Mouse (Mus musculus) forebrain, embryonic 11.5 days (tissue): Measurements from ENCODE around the gene Suox. TPM values are rescaled to one million over a fixed set of nuclear protein-coding genes. Genes with fewer than 3 reads are reported as not detected.
A peak's percentile ranks its signal among the peaks of the same experiment; 100 is the strongest.
"Not testable (repeated sequence)": the region's sequence is repeated elsewhere in the genome, so short reads cannot be mapped to it uniquely, and the experiment has no call there.

Experiments
- ATAC-seq: fragments of 200-750 bp; cut with Nextera tagmentation; replicated peaks from 2 replicates; pipeline ENCODE4 v1.8.0; 2017; ENCODE audit warnings: moderate TSS enrichment; ENCODE audit not compliant: low FRiP score
- DNase-seq: peaks from one replicate; pipeline ENCODE4 v3.0.0-alpha.2; 2017; ENCODE audit warnings: low spot score
- H3K27ac ChIP-seq: fragments of 300-500 bp; sonication (generic); 2 replicates; pipeline ENCODE4 v1.5.1; 2014; ENCODE audit warnings: low read depth, low read length
- H3K27me3 ChIP-seq: fragments of 300-500 bp; sonication (generic); 2 replicates; pipeline ENCODE4 v1.6.1; 2014; ENCODE audit warnings: mild to moderate bottlenecking, low read length, mixed read lengths; ENCODE audit not compliant: control insufficient read depth, insufficient read depth
- H3K36me3 ChIP-seq: fragments of 300-500 bp; sonication (generic); 2 replicates; pipeline ENCODE4 v1.6.1; 2014; ENCODE audit warnings: mild to moderate bottlenecking, low read length, moderate library complexity, mixed read lengths; ENCODE audit not compliant: control insufficient read depth, insufficient read depth
- H3K4me1 ChIP-seq: fragments of 300-500 bp; sonication (generic); replicated peaks from 2 replicates; pipeline ENCODE4 v1.6.1; 2014; ENCODE audit warnings: low read length, mixed read lengths; ENCODE audit not compliant: control insufficient read depth, insufficient read depth
- H3K4me2 ChIP-seq: fragments of 300-500 bp; sonication (generic); 2 replicates; pipeline ENCODE4 v1.6.1; 2014; ENCODE audit warnings: low read depth, mild to moderate bottlenecking, low read length, moderate library complexity, mixed read lengths; ENCODE audit not compliant: severe bottlenecking
- H3K4me3 ChIP-seq: fragments of 300-500 bp; sonication (generic); 2 replicates; pipeline ENCODE4 v1.5.1; 2014; ENCODE audit warnings: low read depth, low read length
- H3K9ac ChIP-seq: fragments of 300-500 bp; sonication (generic); 2 replicates; pipeline ENCODE4 v1.6.1; 2014; ENCODE audit warnings: low read length
- H3K9me3 ChIP-seq: fragments of 300-500 bp; sonication (generic); 2 replicates; pipeline ENCODE4 v1.6.1; 2016; ENCODE audit warnings: low read length, mixed read lengths; ENCODE audit not compliant: control insufficient read depth
- WGBS: fragments of 180-500 bp; shearing (Covaris S2); extraction: QIAGEN DNeasy Blood & Tissue Kit; methylation state at CpG from one replicate; pipeline ENCODE4 v1.1.7; 2014; 5-methylcytosine and 5-hydroxymethylcytosine counted together
- polyA plus RNA-seq: library from polyadenylated mRNA; unstranded; fragments of >200 nt; fragmentation: Nextera tagmentation; extraction: Ambion mirVana; gene quantifications from 2 replicates; pipeline ENCODE4 v1.2.1, GENCODE M21; 2014

Gene Suox
- 10.8 and 11.7 TPM in 2 replicates for polyA plus RNA-seq

- no peaks in the 10 kb centered on the region for H3K27me3 ChIP-seq
- H3K4me3 ChIP-seq, result peak within 1 kb of the TSS; percentile 63
- peak; percentile 95 for ATAC-seq
- H3K9ac ChIP-seq, result peak within 1 kb of the TSS; percentile 63
- under 1% methylated on average over 55 of the region's 60 CpGs for WGBS
- no peaks in the 10 kb centered on the region for H3K36me3 ChIP-seq
- H3K27ac ChIP-seq, result peak within 1 kb of the TSS; percentile 31
- peak within 1 kb of the TSS; percentile 95 for H3K4me2 ChIP-seq
- DNase-seq, result peak; percentile 95
- H3K9me3 ChIP-seq, result no peaks in the 10 kb centered on the region
- peaks cover 4% of the 10 kb centered on the region for H3K4me1 ChIP-seq
These were observed at the start of gene Suox for GRCm38 (mm10) chr10:128673763-128674468. TSS of gene Suox (minus strand) at chr10:128674073.

- H3K4me1 ChIP-seq, result no peaks in the 10 kb centered on the region
- 89% methylated on average over 19 of the region's 19 CpGs for WGBS
These were observed 42.0 kb upstream of the Suox start for GRCm38 (mm10) chr10:128715559-128716537.

GRCm38 (mm10) chr10:128711318-128711717 is 37.4 kb upstream of the Suox start:
- H3K4me3 ChIP-seq, DNase-seq, H3K27ac ChIP-seq, H3K4me2 ChIP-seq, H3K4me1 ChIP-seq, H3K9ac ChIP-seq, H3K36me3 ChIP-seq, ATAC-seq, H3K9me3 ChIP-seq, H3K27me3 ChIP-seq: not testable (repeated sequence)
- 92% methylated on average over 7 of the region's 7 CpGs for WGBS

More at GRCm38 (mm10) chr10:128715559-128716537, 42.0 kb upstream of the Suox start:
- Histone ChIP-seq H3K27me3 (no peaks in the 10 kb centered on the region), H3K27ac (no peak overlapping the region), H3K9me3 (no peaks in the 10 kb centered on the region), H3K36me3 (no peaks in the 10 kb centered on the region), H3K9ac (no peak overlapping the region), H3K4me2 (no peak overlapping the region), H3K4me3 (no peak overlapping the region)
- no peak for ATAC-seq
- no peak for DNase-seq

GRCm38 (mm10) chr10:128705317-128705693 is 31.4 kb upstream of the Suox start:
- peak; percentile 57 for DNase-seq
- H3K9ac ChIP-seq, result peak overlapping the region; percentile 74
- WGBS, result 8% methylated on average over 11 of the region's 11 CpGs
- H3K36me3 ChIP-seq, result peaks cover 3% of the 10 kb centered on the region; the same call in 1 of the 2 replicates
- H3K27me3 ChIP-seq, result no peaks in the 10 kb centered on the region
- peak overlapping the region; percentile 71 for H3K4me2 ChIP-seq
- H3K4me1 ChIP-seq, result peaks cover 3% of the 10 kb centered on the region; the same call in 1 of the 2 replicates
- H3K4me3 ChIP-seq, result peak overlapping the region; percentile 57
- no peaks in the 10 kb centered on the region for H3K9me3 ChIP-seq
- peak overlapping the region; percentile 87; the same call in 1 of the 2 replicates for H3K27ac ChIP-seq
- ATAC-seq, result peak; percentile 15; the same call in 1 of the 2 replicates

GRCm38 (mm10) chr10:128704491-128705316 is 30.8 kb upstream of the Suox start, which contains the start of gene Cdk2:
TSS of gene Cdk2 (minus strand) at chr10:128705031.
- H3K27me3 ChIP-seq, result no peaks in the 10 kb centered on the region
- peak within 1 kb of the TSS; percentile 87 for H3K27ac ChIP-seq
- ATAC-seq, result peak; percentile 93
- H3K4me3 ChIP-seq, result peak within 1 kb of the TSS; percentile 57
- no peaks in the 10 kb centered on the region for H3K9me3 ChIP-seq
- under 1% methylated on average over 62 of the region's 62 CpGs for WGBS
- H3K9ac ChIP-seq, result peak within 1 kb of the TSS; percentile 74
- H3K36me3 ChIP-seq, result peaks cover 4% of the 10 kb centered on the region; the same call in 1 of the 2 replicates
- peaks cover 3% of the 10 kb centered on the region; the same call in 1 of the 2 replicates for H3K4me1 ChIP-seq
- DNase-seq, result peak; percentile 99
- H3K4me2 ChIP-seq, result peak within 1 kb of the TSS; percentile 71

GRCm38 (mm10) chr10:128703895-128704294 is 30.0 kb upstream of the Suox start, which contains the start of gene Pmel:
TSS of gene Pmel (plus strand) at chr10:128704195.
- Histone ChIP-seq H3K9ac (peak within 1 kb of the TSS; percentile 74), H3K4me2 (peak within 1 kb of the TSS; percentile 71), H3K4me3 (peak within 1 kb of the TSS; percentile 57), H3K4me1 (peaks cover 3% of the 10 kb centered on the region; the same call in 1 of the 2 replicates), H3K27me3 (no peaks in the 10 kb centered on the region), H3K9me3 (no peaks in the 10 kb centered on the region), H3K27ac (peak within 1 kb of the TSS; percentile 87), H3K36me3 (peaks cover 5% of the 10 kb centered on the region; the same call in 1 of the 2 replicates)
- ATAC-seq (no peak), DNase-seq (no peak)
- 23% methylated on average over 4 of the region's 4 CpGs for WGBS

- ATAC-seq, result no peak
- Histone ChIP-seq H3K4me3 (no peak overlapping the region), H3K9ac (no peak overlapping the region), H3K27ac (no peak overlapping the region), H3K36me3 (peaks cover 5% of the 10 kb centered on the region; the same call in 1 of the 2 replicates), H3K4me2 (no peak overlapping the region), H3K4me1 (peaks cover 3% of the 10 kb centered on the region; the same call in 1 of the 2 replicates), H3K9me3 (no peaks in the 10 kb centered on the region), H3K27me3 (no peaks in the 10 kb centered on the region)
- DNase-seq, result no peak
- 86% methylated on average over 6 of the region's 6 CpGs for WGBS
These were observed 28.6 kb upstream of the Suox start for GRCm38 (mm10) chr10:128702328-128703007.
